Mouse (Mus musculus): ENCODE data around the gene C9. TPM values are rescaled to one million over a fixed set of nuclear protein-coding genes. Genes with fewer than 3 reads are reported as not detected.

The C9 gene
- polyA plus RNA-seq, 1 experiment from 2014 or later = not detected

Other genes starting within 250 kb of the C9 start
- 38.9 and 46.9 TPM in 2 replicates for gene Dab2, start 145.5 kb upstream of the C9 start, polyA plus RNA-seq (2016; fragmentation: Nextera tagmentation; extraction: Ambion mirVana)
- gene Fyb, start 77.5 kb downstream of the C9 start, polyA plus RNA-seq (2016; fragmentation: Nextera tagmentation; extraction: Ambion mirVana) = 3.2 and 4.2 TPM in 2 replicates